Mouse (Mus musculus) CH12.LX (cell line): ENCODE data around the gene Stpg1. TPM values are rescaled to one million over a fixed set of nuclear protein-coding genes. Genes with fewer than 3 reads are reported as not detected.

Source experiments
- DNase-seq: peaks from one replicate; pipeline ENCODE4 v3.0.0-alpha.2; 2013; ENCODE audit errors: extremely low read depth
- H3K27ac ChIP-seq: 2 replicates; pipeline ENCODE4 v1.5.1; 2012; ENCODE audit warnings: low read depth, mild to moderate bottlenecking, control low read depth, moderate library complexity; ENCODE audit not compliant: insufficient read depth
- H3K27me3 ChIP-seq: replicated peaks from 2 replicates; pipeline ENCODE3; 2012; ENCODE audit warnings: inconsistent platforms
- H3K36me3 ChIP-seq, 2 experiments: replicated peaks in 1 of 2; 2 replicates each; pipeline versions ENCODE3 to v1.6.1; 2012; ENCODE audit warnings: inconsistent platforms in 1 of 2, low read length in 1 of 2, mild to moderate bottlenecking in 1 of 2, mixed read lengths in 1 of 2, moderate library complexity in 1 of 2; ENCODE audit not compliant: control insufficient read depth in 1 of 2, insufficient read depth in 1 of 2
- H3K4me1 ChIP-seq, 2 experiments: 2 replicates each; pipeline ENCODE4 v1.6.1; 2012; ENCODE audit warnings: inconsistent platforms in 1 of 2, moderate library complexity in 1 of 2; ENCODE audit not compliant: insufficient read depth in 2 of 2, control insufficient read depth in 1 of 2
- H3K4me2 ChIP-seq: 2 replicates; pipeline ENCODE4 v1.6.1; 2012; ENCODE audit warnings: low read depth, mild to moderate bottlenecking, control low read depth; ENCODE audit not compliant: poor library complexity, insufficient read depth, severe bottlenecking
- H3K4me3 ChIP-seq, 3 experiments: fragments of 150-350 bp in 1 of 3; sonication (generic) in 1 of 3; replicated peaks in 1 of 3; 2 replicates each; pipeline versions ENCODE3 to v1.5.1; 2011 to 2012; ENCODE audit warnings: low read depth in 2 of 3, low read length in 2 of 3, mild to moderate bottlenecking in 2 of 3, moderate library complexity in 2 of 3, control low read depth in 1 of 3, improper control_type of control experiment in 1 of 3, inconsistent platforms in 1 of 3, mixed read lengths in 1 of 3; ENCODE audit not compliant: poor library complexity in 1 of 3
- H3K79me2 ChIP-seq: replicated peaks from 2 replicates; pipeline ENCODE4 v1.6.1; 2012; ENCODE audit warnings: mild to moderate bottlenecking, moderate library complexity; ENCODE audit not compliant: control insufficient read depth, poor library complexity, insufficient read depth, severe bottlenecking; ENCODE audit errors: extremely low read depth
- H3K9ac ChIP-seq: 2 replicates; pipeline ENCODE4 v1.6.1; 2012; ENCODE audit warnings: low read depth, mild to moderate bottlenecking, control low read depth, moderate library complexity; ENCODE audit not compliant: insufficient read depth
- H3K9me3 ChIP-seq: replicated peaks from 2 replicates; pipeline ENCODE3; 2012; ENCODE audit warnings: low read length, inconsistent platforms, mixed read lengths
- BHLHE40 ChIP-seq: IDR thresholded peaks from 2 replicates; pipeline ENCODE4 v1.6.1; 2011; ENCODE audit warnings: mild to moderate bottlenecking, low read depth, low read length, improper control_type of control experiment
- CHD1 ChIP-seq: IDR thresholded peaks from 2 replicates; pipeline ENCODE4 v1.6.1; 2012; ENCODE audit warnings: low read depth, low read length, improper control_type of control experiment, inconsistent platforms
- CHD2 ChIP-seq: IDR thresholded peaks from 2 replicates; pipeline ENCODE4 v1.6.1; 2011; ENCODE audit warnings: low read length, improper control_type of control experiment
- E2F4 ChIP-seq: IDR thresholded peaks from 2 replicates; pipeline ENCODE4 v1.6.1; 2011; ENCODE audit warnings: low read depth, low read length, improper control_type of control experiment; ENCODE audit not compliant: insufficient replicate concordance
- ELF1 ChIP-seq: IDR thresholded peaks from 2 replicates; pipeline ENCODE4 v1.6.1; 2014; ENCODE audit warnings: low read depth, mild to moderate bottlenecking, inconsistent platforms, low read length, improper control_type of control experiment
- HCFC1 ChIP-seq: IDR thresholded peaks from 2 replicates; pipeline ENCODE4 v1.6.1; 2012; ENCODE audit warnings: low read depth, mild to moderate bottlenecking, inconsistent platforms, low read length, improper control_type of control experiment
- IRF4 ChIP-seq: IDR thresholded peaks from 2 replicates; pipeline ENCODE4 v1.6.1; 2014; ENCODE audit warnings: low read depth, mild to moderate bottlenecking, inconsistent platforms, low read length, improper control_type of control experiment
- JUN ChIP-seq: IDR thresholded peaks from 2 replicates; pipeline ENCODE4 v1.6.1; 2011; ENCODE audit warnings: low read depth, mild to moderate bottlenecking, low read length, improper control_type of control experiment, moderate library complexity; ENCODE audit not compliant: insufficient read depth
- JUND ChIP-seq: conservative IDR thresholded peaks from 2 replicates; pipeline ENCODE4 v1.6.1; 2011; ENCODE audit warnings: low read depth, low read length, improper control_type of control experiment
- MAX ChIP-seq: IDR thresholded peaks from 2 replicates; pipeline ENCODE4 v1.6.1; 2011; ENCODE audit warnings: low read length, improper control_type of control experiment
- MAZ ChIP-seq: IDR thresholded peaks from 2 replicates; pipeline ENCODE4 v1.6.1; 2012; ENCODE audit warnings: low read depth, mild to moderate bottlenecking, inconsistent platforms, low read length, improper control_type of control experiment, moderate library complexity
- MXI1 ChIP-seq: IDR thresholded peaks from 2 replicates; pipeline ENCODE4 v1.6.1; 2011; ENCODE audit warnings: mild to moderate bottlenecking, low read depth, low read length, improper control_type of control experiment
- NELFE ChIP-seq: IDR thresholded peaks from 2 replicates; pipeline ENCODE4 v1.6.1; 2011; ENCODE audit warnings: low read depth, low read length, improper control_type of control experiment
- PAX5 ChIP-seq: IDR thresholded peaks from 2 replicates; pipeline ENCODE4 v1.6.1; 2012; ENCODE audit warnings: low read length, inconsistent platforms, mixed read lengths
- RAD21 ChIP-seq: IDR thresholded peaks from 2 replicates; pipeline ENCODE4 v1.6.1; 2011; ENCODE audit warnings: low read depth, mild to moderate bottlenecking, low read length, improper control_type of control experiment, moderate library complexity
- SIN3A ChIP-seq: IDR thresholded peaks from 2 replicates; pipeline ENCODE4 v1.6.1; 2012; ENCODE audit warnings: low read length, improper control_type of control experiment, inconsistent platforms
- SMC3 ChIP-seq: IDR thresholded peaks from 2 replicates; pipeline ENCODE4 v1.6.1; 2011; ENCODE audit warnings: low read depth, low read length, improper control_type of control experiment
- TBP ChIP-seq: conservative IDR thresholded peaks from 2 replicates; pipeline ENCODE4 v1.6.1; 2011; ENCODE audit warnings: low read depth, low read length, improper control_type of control experiment
- TCF12 ChIP-seq: IDR thresholded peaks from 2 replicates; pipeline ENCODE4 v1.6.1; 2014; ENCODE audit warnings: low read depth, mild to moderate bottlenecking, inconsistent platforms, low read length, improper control_type of control experiment
- UBTF ChIP-seq: IDR thresholded peaks from 2 replicates; pipeline ENCODE4 v1.6.1; 2012; ENCODE audit warnings: low read depth, mild to moderate bottlenecking, inconsistent platforms, low read length, improper control_type of control experiment, moderate library complexity
- USF1 ChIP-seq: IDR thresholded peaks from 2 replicates; pipeline ENCODE4 v1.6.1; 2014; ENCODE audit warnings: low read depth, mild to moderate bottlenecking, inconsistent platforms, low read length, improper control_type of control experiment
- USF2 ChIP-seq: conservative IDR thresholded peaks from 2 replicates; pipeline ENCODE4 v1.6.1; 2011; ENCODE audit warnings: low read depth, low read length, improper control_type of control experiment
- ZC3H11A ChIP-seq: IDR thresholded peaks from 2 replicates; pipeline ENCODE4 v1.6.1; 2012; ENCODE audit warnings: low read depth, mild to moderate bottlenecking, inconsistent platforms, low read length, improper control_type of control experiment
- ZNF384 ChIP-seq: IDR thresholded peaks from 2 replicates; pipeline ENCODE4 v1.6.1; 2012; ENCODE audit warnings: low read depth, low read length, improper control_type of control experiment, inconsistent platforms
- dilution Hi-C: fragments of 300-500 bp; cut with MboI; formaldehyde crosslinking; loops from 2 replicates; pipeline ENCODE4 v1.14.3; 2020; ENCODE audit warnings: low sequenced_read_pairs; ENCODE audit not compliant: extremely low pct_unique_long_range_greater_than_20kb, extremely low pct_ligation_motif_present
- in situ Hi-C: fragments of 300-500 bp; cut with MboI; formaldehyde crosslinking; loops from 3 replicates; pipeline ENCODE4 v1.14.3; 2019; ENCODE audit warnings: low sequenced_read_pairs, low pct_ligation_motif_present, low pct_unique_long_range_greater_than_20kb, mixed read lengths
- polyA plus RNA-seq: library from polyadenylated mRNA; unstranded; fragments of >175 nt; gene quantifications from 2 replicates; pipeline ENCODE4 v1.2.1, GENCODE M21; 2012; ENCODE audit warnings: low read depth; ENCODE audit not compliant: insufficient read length
- total RNA-seq, 2 experiments: library from RNA; depleted of rRNA; stranded (reverse); fragments of 300-350 nt in 1 of 2; fragments of >200 nt in 1 of 2; gene quantifications; 2 replicates each; pipeline ENCODE4 v1.2.3; 2012 to 2014

The Stpg1 gene
- total and polyA plus RNA-seq, 3 experiments: not detected

GRCm38 (mm10) chr4:135573251-135573808 is 78.7 kb downstream of the Stpg1 start, which contains the start of gene Grhl3:
Gene Grhl3, minus strand, starts transcription at chr4:135573630.
- Histone ChIP-seq H3K9ac (no peak within 1 kb of the TSS), H3K36me3 (no peaks in the 10 kb centered on the region), H3K4me2 (peak within 1 kb of the TSS; percentile 60; the same call in 1 of the 2 replicates), H3K4me3 (peak within 1 kb of the TSS in 1 of 3 experiments; percentile 8), H3K27me3 (peaks cover 94% of the 10 kb centered on the region), H3K27ac (no peak within 1 kb of the TSS), H3K79me2 (no peaks in the 10 kb centered on the region), H3K9me3 (no peaks in the 10 kb centered on the region), H3K4me1 (peaks cover 14 to 37% of the 10 kb centered on the region in 2 experiments)
- in situ Hi-C loops (no loop called here), dilution Hi-C loops (no loop called here)
- no peak for TF ChIP-seq USF2
- TF ChIP-seq ELF1: no peak
- DNase-seq: no peak

- in situ Hi-C loops (no loop called here), dilution Hi-C loops (no loop called here)
- Histone ChIP-seq H3K36me3 (no peaks in the 10 kb centered on the region), H3K4me2 (no peak overlapping the region), H3K9ac (no peak overlapping the region), H3K4me1 (peaks cover 5 to 14% of the 10 kb centered on the region in 2 experiments), H3K9me3 (peaks cover 3% of the 10 kb centered on the region), H3K79me2 (no peaks in the 10 kb centered on the region), H3K27me3 (peaks cover 91% of the 10 kb centered on the region), H3K4me3 (no peak overlapping the region), H3K27ac (no peak overlapping the region)
- no peak for DNase-seq
- TF ChIP-seq TCF12 (no peak), IRF4 (no peak), SMC3 (no peak), JUN (no peak), UBTF (no peak), SIN3A (no peak), MAX (no peak), BHLHE40 (no peak), JUND (no peak), ZC3H11A (no peak)
These were observed 81.0 kb downstream of the Stpg1 start for GRCm38 (mm10) chr4:135575365-135576140.

DNA sequence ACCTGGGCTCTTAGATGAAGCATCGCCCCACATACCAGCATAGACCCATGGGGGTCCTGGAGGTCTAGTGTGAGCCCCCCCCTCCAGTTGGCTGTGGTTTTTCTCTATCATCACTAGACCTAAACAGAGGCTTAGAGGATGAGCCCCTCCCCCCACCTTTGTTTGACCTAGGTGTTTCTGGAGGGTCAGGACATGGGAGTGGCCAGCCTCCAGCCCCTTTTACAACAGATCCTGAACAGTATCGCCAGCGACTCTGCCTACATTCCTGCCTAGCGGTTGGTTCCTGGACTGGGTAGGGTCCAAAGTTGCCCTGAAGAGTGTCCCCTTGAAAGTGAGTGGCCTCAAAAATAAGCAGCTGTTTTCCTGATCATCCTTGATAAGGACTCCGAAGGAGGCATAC is 83.9 kb downstream of the Stpg1 start:
- no peak overlapping the region for H3K27ac ChIP-seq

More for the DNA sequence above, 83.9 kb downstream of the Stpg1 start:
- H3K4me3 ChIP-seq: no peak overlapping the region
- no peak for DNase-seq
- H3K27me3 ChIP-seq: peaks cover 87% of the 10 kb centered on the region
- peaks cover 0 to 1% of the 10 kb centered on the region in 2 experiments; a peak in 2 of 4 replicates for H3K4me1 ChIP-seq
- peaks cover 3% of the 10 kb centered on the region for H3K9me3 ChIP-seq
- in situ Hi-C loops: no loop called here
- H3K79me2 ChIP-seq: no peaks in the 10 kb centered on the region
- H3K36me3 ChIP-seq: no peaks in the 10 kb centered on the region
- TF ChIP-seq E2F4 (no peak), IRF4 (no peak), CHD1 (no peak), MAZ (no peak), TBP (no peak), CHD2 (no peak), HCFC1 (no peak), ZNF384 (no peak), RAD21 (no peak), USF1 (no peak), MXI1 (no peak), SMC3 (no peak), ELF1 (no peak), NELFE (no peak), PAX5 (no peak)
- TF ChIP-seq, all 38 proteins: peak for 0
- Histone ChIP-seq H3K9ac (no peak overlapping the region), H3K4me2 (no peak overlapping the region)
- dilution Hi-C loops: no loop called here
